17 mouse cellular contexts compared by ENCODE assay signal in the genomic region with DNA sequence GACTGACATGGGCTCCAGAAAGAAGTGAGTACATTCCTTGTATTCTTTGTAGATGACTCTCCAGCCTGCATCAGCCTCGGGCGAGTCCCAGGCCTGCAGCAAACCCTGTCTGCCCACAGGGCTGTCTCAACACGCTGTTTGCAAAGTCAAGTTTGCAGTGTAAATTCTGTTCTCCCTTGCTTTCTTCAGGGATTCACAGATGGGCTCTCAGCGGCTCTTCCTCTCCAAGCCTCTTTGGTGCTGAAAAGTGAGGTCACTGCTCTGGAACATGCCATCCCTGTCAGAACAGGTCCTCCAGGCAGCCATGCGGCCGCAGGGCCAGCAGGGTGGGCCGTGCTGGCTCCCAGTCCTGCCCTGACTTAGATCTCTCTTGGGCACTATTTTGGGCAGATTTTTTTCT. TPM values are rescaled to one million over a fixed set of nuclear protein-coding genes. Genes with fewer than 3 reads are reported as not detected.
DNase-seq lines count a peak whose midpoint lies in the region; ATAC-seq and TF ChIP-seq lines count a peak whose summit lies in the region.
"Had no signal": no experiment of that assay in that cellular context is flagged by ENCODE, and none has a peak within 500 bp of the region (broad histone marks: within the 10 kb centered on the region; RNA-seq: fewer than 3 reads in every experiment).

No protein-coding gene starts in this region.

- H3K9me3 ChIP-seq in lung, embryonic 14.5 days (ENCODE audit: low read depth, low read length): no peaks in the 10 kb centered on the region
- no peaks in the 10 kb centered on the region for H3K9me3 ChIP-seq in heart, embryonic 14.5 days (ENCODE audit: control insufficient read depth, low read length)
- H3K9me3 ChIP-seq in midbrain, embryonic 16.5 days (replicated peaks; ENCODE audit: control insufficient read depth, low read length, poor library complexity, severe bottlenecking): no peaks in the 10 kb centered on the region
- H3K9me3 ChIP-seq: forebrain, embryonic 13.5 days; midbrain, embryonic 10.5 days; neural tube, embryonic 13.5 days had no signal

- WGBS in lung, embryonic 14.5 days: 57% methylated on average over 7 of the region's 7 CpGs
- WGBS in heart, embryonic 14.5 days: 30% methylated on average over 7 of the region's 7 CpGs
- WGBS in midbrain, embryonic 16.5 days: 86% methylated on average over 7 of the region's 7 CpGs

- ATAC-seq in lung, embryonic 14.5 days (ENCODE audit: insufficient read depth): no peak
- ATAC-seq in heart, embryonic 14.5 days (ENCODE audit: insufficient number of reproducible peaks, insufficient read depth, low FRiP score, low read depth): no peak
- ATAC-seq in midbrain, embryonic 16.5 days: no peak
- ATAC-seq: forebrain, embryonic 13.5 days; inflammation-experienced regulatory T-cells, adult 6 months had no signal

- H3K4me1 ChIP-seq in lung, embryonic 14.5 days (ENCODE audit: insufficient read depth): peaks cover 27% of the 10 kb centered on the region
- peaks cover 49 to 53% of the 10 kb centered on the region in 2 experiments for H3K4me1 ChIP-seq in heart, embryonic 14.5 days (ENCODE audit: control insufficient read depth in 2 of 2, insufficient read depth in 2 of 2, low read length in 2 of 2)
- peaks cover 10% of the 10 kb centered on the region for H3K4me1 ChIP-seq in midbrain, embryonic 16.5 days (ENCODE audit: control insufficient read depth, insufficient read depth, low read length)

- no peak overlapping the region for H3K4me3 ChIP-seq in gastrocnemius, adult 2 months
- H3K4me3 ChIP-seq in lung, embryonic 14.5 days (ENCODE audit: low read depth, low read length): no peak overlapping the region
- H3K4me3 ChIP-seq in heart, embryonic 14.5 days (ENCODE audit: control insufficient read depth in 1 of 2, insufficient read depth in 1 of 2, low read depth in 1 of 2, low read length in 2 of 2): no peak overlapping the region
- H3K4me3 ChIP-seq in midbrain, embryonic 16.5 days (ENCODE audit: low read depth, low read length): no peak overlapping the region
- H3K4me3 ChIP-seq: forebrain, embryonic 13.5 days; midbrain, embryonic 10.5 days; neural tube, embryonic 13.5 days had no signal

- H3K27ac ChIP-seq in gastrocnemius, adult 2 months: peak overlapping the region; percentile 53
- 0 out of 2 replicates have a peak overlapping the region, but pooled peaks have one; percentile 18 for H3K27ac ChIP-seq in lung, embryonic 14.5 days (ENCODE audit: low read depth)
- H3K27ac ChIP-seq in heart, embryonic 14.5 days (replicated peaks in 1 of 2; ENCODE audit: control insufficient read depth in 1 of 2, insufficient read depth in 1 of 2, low read depth in 2 of 2, low read length in 2 of 2): peak overlapping the region; percentile 2 to 52; a peak in 1 of 4 replicates
- no peak overlapping the region for H3K27ac ChIP-seq in midbrain, embryonic 16.5 days (ENCODE audit: low read length)
- H3K27ac ChIP-seq: forebrain, embryonic 13.5 days; neural tube, embryonic 13.5 days had no signal

- H3K36me3 ChIP-seq in lung, embryonic 14.5 days (ENCODE audit: insufficient read depth): no peaks in the 10 kb centered on the region
- no peaks in the 10 kb centered on the region for H3K36me3 ChIP-seq in heart, embryonic 14.5 days (ENCODE audit: control insufficient read depth, insufficient read depth, low read length)
- no peaks in the 10 kb centered on the region for H3K36me3 ChIP-seq in midbrain, embryonic 16.5 days (ENCODE audit: control insufficient read depth, insufficient read depth, low read length)
- H3K36me3 ChIP-seq: midbrain, embryonic 10.5 days; neural tube, embryonic 13.5 days had no signal

- TF ChIP-seq CTCF in gastrocnemius, adult 2 months (IDR thresholded peaks at IDR 0.05): no peak
- no peak for TF ChIP-seq CTCF in lung, embryonic 14.5 days (IDR thresholded peaks at IDR 0.05; ENCODE audit: low read depth)

- H3K27me3 ChIP-seq in lung, embryonic 14.5 days (ENCODE audit: insufficient read depth, low read length): no peaks in the 10 kb centered on the region
- H3K27me3 ChIP-seq in heart, embryonic 14.5 days (ENCODE audit: control insufficient read depth, insufficient read depth, low read length): no peaks in the 10 kb centered on the region
- no peaks in the 10 kb centered on the region for H3K27me3 ChIP-seq in midbrain, embryonic 16.5 days (ENCODE audit: control insufficient read depth, insufficient read depth, low read depth, low read length)
- H3K27me3 ChIP-seq: forebrain, embryonic 13.5 days; neural tube, embryonic 13.5 days had no signal

- intact Hi-C loops in gastrocnemius, adult 2 months (cut with DNase I): no loop called here

- no peak overlapping the region for H3K9ac ChIP-seq in lung, embryonic 14.5 days
- H3K9ac ChIP-seq in heart, embryonic 14.5 days (ENCODE audit: low read length): no peak overlapping the region
- H3K9ac ChIP-seq in midbrain, embryonic 16.5 days (ENCODE audit: low read depth, low read length): no peak overlapping the region
- H3K9ac ChIP-seq: forebrain, embryonic 13.5 days; neural tube, embryonic 13.5 days had no signal

- no peak overlapping the region for H3K4me2 ChIP-seq in lung, embryonic 14.5 days
- H3K4me2 ChIP-seq in heart, embryonic 14.5 days (ENCODE audit: low read length): no peak overlapping the region
- H3K4me2 ChIP-seq in midbrain, embryonic 16.5 days (ENCODE audit: low read length): no peak overlapping the region
- H3K4me2 ChIP-seq: forebrain, embryonic 13.5 days; neural tube, embryonic 13.5 days had no signal

- DNase-seq in gastrocnemius, adult 2 months: no peak
- DNase-seq in gastrocnemius, adult 18-20 months (ENCODE audit: low spot score): no peak
- DNase-seq in lung, embryonic 14.5 days: no peak
- no peak for DNase-seq in lung, postnatal 36 days
- DNase-seq in right cerebral cortex, adult 2 months (ENCODE audit: low spot score in 2 of 2): no peak
- DNase-seq: gastrocnemius, postnatal 36 days; left cerebral cortex, postnatal 4 days; lung, adult 18-20 months; lung, postnatal 4 days; right cerebral cortex, postnatal 25 days; thymus, postnatal 36 days had no signal

RNA-seq across cellular contexts. Expression of gene Tarbp1, which starts 56.6 kb away (rescaled TPM):
- total RNA-seq in gastrocnemius, adult 2 months (2021): 1 to 10 TPM; 4.8 to 7.1 TPM
- 1 to 10 TPM; 4.3 to 5.5 TPM for total RNA-seq in gastrocnemius, adult 18-20 months (2021)
- polyA plus RNA-seq in lung, embryonic 14.5 days (2014; fragmentation: Nextera tagmentation; extraction: Ambion mirVana): 5.0 TPM in 2 replicates
- 2.1 and 2.3 TPM in 2 replicates for polyA plus RNA-seq in heart, embryonic 14.5 days (2014; fragmentation: Nextera tagmentation; extraction: Ambion mirVana)
- 1.7 and 2.1 TPM in 2 replicates for polyA plus RNA-seq in midbrain, embryonic 16.5 days (2015; fragmentation: Nextera tagmentation; extraction: Ambion mirVana)
